Mouse (Mus musculus): ENCODE data around the gene Ncam2.

Ncam2 gene

GRCm38 (mm10) chr16:81200201-81201071, at the start of gene Ncam2:
Ncam2 (plus strand) TSS chr16:81200697.
- peak; percentile 10 for DNase-seq

GRCm38 (mm10) chr16:81170828-81171227, 29.7 kb upstream of the Ncam2 start:
- DNase-seq: no peak

GRCm38 (mm10) chr16:81175302-81175943, 25.1 kb upstream of the Ncam2 start:
- DNase-seq: peak; percentile 22

GRCm38 (mm10) chr16:81179801-81180200, 20.7 kb upstream of the Ncam2 start:
- no peak for DNase-seq

- no peak for DNase-seq
Measured at GRCm38 (mm10) chr16:81187579-81188179, 12.8 kb upstream of the Ncam2 start.

- DNase-seq: no peak
Measured at GRCm38 (mm10) chr16:81191621-81192020, 8.9 kb upstream of the Ncam2 start.

GRCm38 (mm10) chr16:81192607-81193006, 7.9 kb upstream of the Ncam2 start:
- no peak for DNase-seq

GRCm38 (mm10) chr16:81199467-81199866, 1.0 kb upstream of the Ncam2 start:
- no peak for DNase-seq

- no peak for DNase-seq
Measured at GRCm38 (mm10) chr16:81201471-81201870, 974 bp downstream of the Ncam2 start.

- DNase-seq: no peak
Measured at GRCm38 (mm10) chr16:81201992-81202391, 1.5 kb downstream of the Ncam2 start.

GRCm38 (mm10) chr16:81202721-81203161, 2.2 kb downstream of the Ncam2 start:
- no peak for DNase-seq

- no peak for DNase-seq
Measured at GRCm38 (mm10) chr16:81204405-81205034, 4.0 kb downstream of the Ncam2 start.

- no peak for DNase-seq
Measured at GRCm38 (mm10) chr16:81221176-81221575, 20.7 kb downstream of the Ncam2 start.

GRCm38 (mm10) chr16:81223841-81224240, 23.3 kb downstream of the Ncam2 start:
- DNase-seq: no peak

GRCm38 (mm10) chr16:81224253-81224652, 23.8 kb downstream of the Ncam2 start:
- DNase-seq: no peak

- DNase-seq: no peak
Measured at GRCm38 (mm10) chr16:81254875-81255274, 54.4 kb downstream of the Ncam2 start.

- no peak for DNase-seq
Measured at GRCm38 (mm10) chr16:81260429-81260828, 59.9 kb downstream of the Ncam2 start.

- no peak for DNase-seq
Measured at GRCm38 (mm10) chr16:81273597-81274360, 73.3 kb downstream of the Ncam2 start.

- peak; percentile 32 for DNase-seq
Measured at GRCm38 (mm10) chr16:81284241-81284640, 83.7 kb downstream of the Ncam2 start.

- no peak for DNase-seq
Measured at GRCm38 (mm10) chr16:81284859-81285837, 84.7 kb downstream of the Ncam2 start.

GRCm38 (mm10) chr16:81285882-81286281, 85.4 kb downstream of the Ncam2 start:
- DNase-seq: no peak

Data from lung, postnatal 36 days (tissue).